8 mouse cellular contexts compared by ENCODE assay signal in genomic region chr4:88641077-88641831, GRCm38 (mm10). TPM values are rescaled to one million over a fixed set of nuclear protein-coding genes. Genes with fewer than 3 reads are reported as not detected.
A peak's percentile ranks its signal among the peaks of the same experiment; 100 is the strongest.
DNase-seq lines count a peak whose midpoint lies in the region; ATAC-seq and TF ChIP-seq lines count a peak whose summit lies in the region.

No protein-coding gene starts in this region.

- H3K9ac ChIP-seq in lung, postnatal 0 days (replicated peaks; ENCODE audit: low read depth): no peak overlapping the region

- no peak overlapping the region for H3K27ac ChIP-seq in hindbrain, embryonic 10.5 days
- no peak overlapping the region for H3K27ac ChIP-seq in lung, postnatal 0 days (ENCODE audit: low read length)

- 19% methylated on average over 11 of the region's 11 CpGs for WGBS in hindbrain, embryonic 10.5 days
- WGBS in lung, postnatal 0 days: 6% methylated on average over 11 of the region's 11 CpGs

- TF ChIP-seq CTCF in lung, postnatal 0 days (IDR thresholded peaks at IDR 0.05): peak; percentile 88

- no peak for TF ChIP-seq EP300 in lung, postnatal 0 days (IDR thresholded peaks at IDR 0.05)

- no peaks in the 10 kb centered on the region for H3K36me3 ChIP-seq in hindbrain, embryonic 10.5 days
- H3K36me3 ChIP-seq in lung, postnatal 0 days (ENCODE audit: insufficient read depth, low read length): no peaks in the 10 kb centered on the region

- ATAC-seq in frontal cortex, adult (ENCODE audit: low TSS enrichment): peak; percentile 100
- ATAC-seq in lung, postnatal 0 days: peak; percentile 94

- H3K27me3 ChIP-seq in hindbrain, embryonic 10.5 days (ENCODE audit: insufficient read depth, poor library complexity, severe bottlenecking): no peaks in the 10 kb centered on the region
- no peaks in the 10 kb centered on the region for H3K27me3 ChIP-seq in lung, postnatal 0 days (replicated peaks; ENCODE audit: insufficient read depth, low read length)

- DNase-seq in MN1 (ENCODE audit: low spot score): peak; percentile 84
- DNase-seq in cerebellum, adult 9-10 months: peak; percentile 90
- peak; percentile 88 for DNase-seq in hindbrain, embryonic 10.5 days (ENCODE audit: low spot score)
- DNase-seq in layer of hippocampus, adult 9-11 months: peak; percentile 80
- DNase-seq in lung, postnatal 0 days (ENCODE audit: low spot score): peak; percentile 99
- DNase-seq in ovary, postnatal 14 days (ENCODE audit: low spot score): peak; percentile 96
- peak; percentile 91 for DNase-seq in thymus, postnatal 14 days

- peak overlapping the region; percentile 58 for H3K4me2 ChIP-seq in lung, postnatal 0 days (replicated peaks; ENCODE audit: low read depth, low read length)

- H3K4me3 ChIP-seq in hindbrain, embryonic 10.5 days: peak overlapping the region; percentile 38
- peak overlapping the region; percentile 47 for H3K4me3 ChIP-seq in lung, postnatal 0 days (ENCODE audit: low read depth, low read length)

- no peaks in the 10 kb centered on the region for H3K4me1 ChIP-seq in hindbrain, embryonic 10.5 days (replicated peaks)
- H3K4me1 ChIP-seq in lung, postnatal 0 days (ENCODE audit: insufficient read depth, low read depth, low read length): no peaks in the 10 kb centered on the region

- H3K9me3 ChIP-seq in hindbrain, embryonic 10.5 days: no peaks in the 10 kb centered on the region
- H3K9me3 ChIP-seq in lung, postnatal 0 days (ENCODE audit: low read length): no peaks in the 10 kb centered on the region

RNA-seq across cellular contexts. Expression of gene Ifna13, which starts 3.0 kb away (rescaled TPM):
- not detected in 2 replicates for polyA plus RNA-seq in hindbrain, embryonic 10.5 days (2016; fragmentation: Nextera tagmentation; extraction: Ambion mirVana)
- not detected in 2 replicates for polyA plus RNA-seq in lung, postnatal 0 days (2015; fragmentation: Nextera tagmentation; extraction: Ambion mirVana)

RNA-seq across cellular contexts. Expression of gene C87499, which starts 7.0 kb away (rescaled TPM):
- not detected in 2 replicates for polyA plus RNA-seq in hindbrain, embryonic 10.5 days (2016; fragmentation: Nextera tagmentation; extraction: Ambion mirVana)
- not detected in 2 replicates for polyA plus RNA-seq in lung, postnatal 0 days (2015; fragmentation: Nextera tagmentation; extraction: Ambion mirVana)

RNA-seq across cellular contexts. Expression of gene Ifna16, which starts 35.5 kb away (rescaled TPM):
- not detected in 2 replicates for polyA plus RNA-seq in hindbrain, embryonic 10.5 days (2016; fragmentation: Nextera tagmentation; extraction: Ambion mirVana)
- not detected in 2 replicates for polyA plus RNA-seq in lung, postnatal 0 days (2015; fragmentation: Nextera tagmentation; extraction: Ambion mirVana)

RNA-seq across cellular contexts. Expression of gene Ifna12, which starts 38.1 kb away (rescaled TPM):
- polyA plus RNA-seq in hindbrain, embryonic 10.5 days (2016; fragmentation: Nextera tagmentation; extraction: Ambion mirVana): not detected in 2 replicates
- polyA plus RNA-seq in lung, postnatal 0 days (2015; fragmentation: Nextera tagmentation; extraction: Ambion mirVana): not detected in 2 replicates

RNA-seq across cellular contexts. Expression of gene Ifna2, which starts 42.5 kb away (rescaled TPM):
- not detected in 2 replicates for polyA plus RNA-seq in hindbrain, embryonic 10.5 days (2016; fragmentation: Nextera tagmentation; extraction: Ambion mirVana)
- polyA plus RNA-seq in lung, postnatal 0 days (2015; fragmentation: Nextera tagmentation; extraction: Ambion mirVana): not detected in 2 replicates
